Mouse (Mus musculus) spleen, postnatal 36 days (tissue): ENCODE data around the gene C2cd4b.

Experiments
- DNase-seq, 2 experiments: peaks; one replicate each; pipeline ENCODE4 v3.0.0; 2022; ENCODE audit warnings: low spot score in 2 of 2, mixed read lengths in 1 of 2

Gene C2cd4b

GRCm38 (mm10) chr9:67771293-67771692 is 12.1 kb downstream of the C2cd4b start:
- DNase-seq, result no peak

GRCm38 (mm10) chr9:67774201-67774600 is 15.0 kb downstream of the C2cd4b start:
- no peak for DNase-seq

GRCm38 (mm10) chr9:67778553-67778952 is 19.3 kb downstream of the C2cd4b start:
- DNase-seq, result no peak

- no peak for DNase-seq
These were observed 23.5 kb downstream of the C2cd4b start for GRCm38 (mm10) chr9:67782786-67783185.

GRCm38 (mm10) chr9:67783464-67783863 is 24.2 kb downstream of the C2cd4b start:
- DNase-seq, result no peak

- DNase-seq, result no peak
These were observed 24.7 kb downstream of the C2cd4b start for GRCm38 (mm10) chr9:67783925-67784324.

GRCm38 (mm10) chr9:67786311-67786710 is 27.1 kb downstream of the C2cd4b start:
- DNase-seq, result no peak

GRCm38 (mm10) chr9:67787671-67788070 is 28.4 kb downstream of the C2cd4b start:
- no peak for DNase-seq

GRCm38 (mm10) chr9:67792405-67792804 is 33.2 kb downstream of the C2cd4b start:
- no peak for DNase-seq

- DNase-seq, result no peak
These were observed 34.3 kb downstream of the C2cd4b start for GRCm38 (mm10) chr9:67793501-67793900.

GRCm38 (mm10) chr9:67794216-67794615 is 35.0 kb downstream of the C2cd4b start:
- DNase-seq, result no peak

GRCm38 (mm10) chr9:67794668-67795067 is 35.4 kb downstream of the C2cd4b start:
- DNase-seq, result no peak

- DNase-seq, result no peak
These were observed 36.0 kb downstream of the C2cd4b start for GRCm38 (mm10) chr9:67795205-67795675.

GRCm38 (mm10) chr9:67799078-67799819 is 40.0 kb downstream of the C2cd4b start:
- no peak for DNase-seq

- peak in 1 of 2 experiments; percentile 4 for DNase-seq
These were observed 43.0 kb downstream of the C2cd4b start for GRCm38 (mm10) chr9:67802241-67802640.

GRCm38 (mm10) chr9:67807000-67807399 is 47.8 kb downstream of the C2cd4b start:
- no peak for DNase-seq

- DNase-seq, result no peak
These were observed 51.3 kb downstream of the C2cd4b start for GRCm38 (mm10) chr9:67810527-67810926.
